Mouse (Mus musculus): ENCODE measurements at regions not wholly inside any gene's neighbourhood (a gene's known extent, or its start where the extent isn't known, plus 50 kb on each side); places are given as distances from the start of the nearest gene placed in this dataset.

DNA sequence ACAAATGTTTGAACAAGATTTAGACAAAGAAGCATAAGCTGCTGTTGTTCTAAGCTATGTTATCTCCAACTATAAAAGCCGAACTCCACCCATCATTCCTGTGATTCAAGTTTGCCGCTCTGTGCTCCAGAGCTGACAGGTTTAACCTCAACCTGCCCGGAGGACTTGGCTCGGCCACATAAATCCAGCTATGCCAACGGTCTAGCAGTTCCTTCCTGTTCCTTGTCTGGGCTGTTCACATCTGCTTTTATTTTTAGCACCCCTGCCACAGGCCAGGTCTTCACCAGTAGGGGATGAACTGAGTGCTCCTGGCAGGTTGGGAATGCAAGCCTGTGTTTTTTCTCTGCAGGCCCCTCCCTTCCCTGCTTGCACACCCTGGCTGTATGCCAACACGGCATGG is 51.8 kb upstream of the Gpr12 start:
- ATAC-seq (replicated peaks; ENCODE audit: poor library complexity) = 0 out of 2 replicates have a peak, but pooled peaks have one; percentile 20

All from megakaryocyte progenitor cell, adult 5-6 weeks (primary cell).